Mouse (Mus musculus): ENCODE data around the gene Clmn.

GRCm38 (mm10) chr12:104856540-104856939, 8.3 kb downstream of the Clmn start:
- TF ChIP-seq CTCF (IDR thresholded peaks at IDR 0.05; ENCODE audit: insufficient read depth, low read depth, low read length) (no peak), POLR2A (IDR thresholded peaks at IDR 0.05; ENCODE audit: insufficient read depth, low read depth, low read length) (no peak)

All from olfactory bulb, adult 2 months (tissue).